Mouse (Mus musculus): ENCODE measurements at regions not wholly inside any gene's neighbourhood (a gene's known extent, or its start where the extent isn't known, plus 50 kb on each side); places are given as distances from the start of the nearest gene placed in this dataset.

DNA sequence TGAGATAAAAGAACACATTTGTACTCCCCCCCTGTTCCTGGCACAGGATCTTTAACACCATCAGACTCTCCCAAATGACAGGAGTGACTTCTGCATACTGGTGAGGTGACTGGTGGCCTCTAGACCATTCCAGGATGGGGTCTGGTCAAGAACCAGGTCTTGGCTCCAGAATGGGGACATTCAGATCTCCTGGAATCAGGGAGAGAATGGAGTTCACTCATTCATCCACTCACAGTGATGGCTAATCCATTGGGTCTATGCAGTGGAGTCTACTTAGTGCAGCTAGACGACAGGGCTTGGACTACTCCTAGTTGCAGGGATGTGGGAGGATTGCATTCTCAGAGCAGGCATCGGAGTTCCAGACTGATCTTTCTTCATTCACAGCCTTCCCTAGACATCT lies 451.0 kb downstream of the Rps24 start:
- H3K4me1 ChIP-seq: peaks cover 4% of the 10 kb centered on the region; the same call in 1 of the 2 replicates
- no peak overlapping the region for H3K4me3 ChIP-seq (replicated peaks)
- H3K36me3 ChIP-seq: no peaks in the 10 kb centered on the region
- no peak overlapping the region for H3K9ac ChIP-seq
- no peaks in the 10 kb centered on the region for H3K27me3 ChIP-seq
- WGBS: 81% methylated on average over 2 of the region's 2 CpGs
- no peak for ATAC-seq (replicated peaks; ENCODE audit: low FRiP score)
- H3K9me3 ChIP-seq (replicated peaks): no peaks in the 10 kb centered on the region
- no peak overlapping the region for H3K27ac ChIP-seq
- H3K4me2 ChIP-seq: no peak overlapping the region

DNA sequence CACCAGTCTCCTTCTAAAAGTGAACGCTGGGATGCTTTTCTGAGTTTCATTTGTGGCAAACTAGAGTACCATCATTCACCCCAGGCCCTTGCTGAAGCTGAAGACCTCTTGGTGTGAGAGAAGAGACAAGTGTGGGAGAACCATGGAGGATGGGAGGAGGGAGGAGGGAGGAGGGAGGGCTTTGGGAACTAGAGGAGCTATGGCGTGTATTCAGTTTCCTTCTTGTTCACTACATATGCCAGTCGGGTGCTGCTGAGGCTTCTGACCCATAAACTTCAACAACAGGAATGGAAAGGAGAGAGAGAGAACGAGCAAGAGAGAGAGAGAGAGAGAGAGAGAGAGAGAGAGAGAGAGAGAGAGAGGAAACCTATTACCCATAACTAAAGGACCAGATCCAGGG lies 452.1 kb downstream of the Rps24 start:
- no peak for ATAC-seq (replicated peaks; ENCODE audit: low FRiP score)
- 63% methylated on average over 4 of the region's 4 CpGs for WGBS
- Histone ChIP-seq H3K4me3 (replicated peaks) (no peak overlapping the region), H3K27me3 (no peaks in the 10 kb centered on the region), H3K4me1 (peaks cover 4% of the 10 kb centered on the region; the same call in 1 of the 2 replicates), H3K27ac (no peak overlapping the region), H3K36me3 (no peaks in the 10 kb centered on the region), H3K4me2 (no peak overlapping the region), H3K9me3 (replicated peaks) (no peaks in the 10 kb centered on the region), H3K9ac (no peak overlapping the region)

DNA sequence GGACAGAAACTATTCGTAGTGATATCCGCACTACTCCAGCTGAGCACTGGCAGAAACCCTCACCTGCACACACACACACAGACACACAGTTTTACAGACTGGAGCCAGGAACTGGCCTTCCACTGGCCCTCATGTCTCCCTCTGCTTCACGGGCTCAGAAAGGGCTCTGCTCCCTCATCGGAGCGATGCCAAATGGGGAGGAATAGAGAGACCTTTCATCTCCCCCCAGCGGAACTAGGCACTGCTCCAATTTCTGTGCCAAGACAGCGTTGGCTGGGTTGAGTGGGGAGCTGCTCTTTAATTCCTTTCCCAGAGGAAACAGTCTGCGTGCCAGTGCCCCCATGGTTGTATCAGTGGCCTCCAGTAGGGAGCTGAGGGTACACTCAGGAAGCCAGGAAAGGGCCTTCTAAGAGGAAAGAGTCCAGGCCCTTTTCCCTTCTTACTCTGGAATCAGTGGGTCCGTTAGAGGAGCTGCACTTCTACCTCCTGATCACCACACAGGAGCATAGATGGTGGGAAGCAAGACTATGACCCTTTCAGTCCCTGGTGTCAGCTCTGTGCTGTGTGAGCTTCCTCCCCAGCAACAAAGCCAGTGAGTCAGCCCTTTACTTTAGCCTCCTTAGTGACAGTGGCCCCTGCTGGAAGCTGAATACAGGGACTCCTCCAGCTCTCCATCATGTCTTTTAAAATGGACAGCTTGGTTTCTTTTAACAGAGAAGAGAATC lies 452.7 kb downstream of the Rps24 start:
- Histone ChIP-seq H3K9ac (no peak overlapping the region), H3K4me2 (no peak overlapping the region), H3K27ac (no peak overlapping the region), H3K4me3 (replicated peaks) (no peak overlapping the region), H3K36me3 (no peaks in the 10 kb centered on the region), H3K27me3 (no peaks in the 10 kb centered on the region), H3K4me1 (peaks cover 4% of the 10 kb centered on the region; the same call in 1 of the 2 replicates), H3K9me3 (replicated peaks) (no peaks in the 10 kb centered on the region)
- WGBS: 68% methylated on average over 9 of the region's 9 CpGs
- ATAC-seq (replicated peaks; ENCODE audit: low FRiP score): no peak

DNA sequence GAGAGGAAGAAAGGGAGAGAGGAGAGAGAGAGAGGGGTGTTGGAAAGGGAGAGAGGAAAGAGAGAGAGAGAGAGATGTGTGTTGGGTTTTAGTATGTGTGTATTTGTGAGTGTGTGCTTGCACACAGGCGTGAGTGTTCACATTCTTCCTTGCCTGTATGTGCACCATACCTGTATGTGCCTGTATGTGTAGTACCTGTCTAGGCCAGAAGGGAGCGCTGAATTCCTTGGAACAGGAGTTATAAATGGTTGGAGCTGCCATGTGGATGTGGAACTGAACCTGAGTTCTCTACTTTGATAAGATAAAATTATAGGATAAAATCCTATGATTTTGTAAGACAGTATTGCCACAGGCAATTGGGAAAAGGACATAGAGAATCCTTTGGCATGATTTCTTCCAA lies 458.8 kb downstream of the Rps24 start:
- H3K4me2 ChIP-seq: no peak overlapping the region
- WGBS: 55% methylated on average over 2 of the region's 2 CpGs
- no peak overlapping the region for H3K4me3 ChIP-seq (replicated peaks)
- H3K4me1 ChIP-seq: no peaks in the 10 kb centered on the region
- H3K9me3 ChIP-seq (replicated peaks): no peaks in the 10 kb centered on the region
- no peak for ATAC-seq (replicated peaks; ENCODE audit: low FRiP score)
- no peaks in the 10 kb centered on the region for H3K36me3 ChIP-seq
- H3K27me3 ChIP-seq: no peaks in the 10 kb centered on the region
- no peak overlapping the region for H3K9ac ChIP-seq
- no peak overlapping the region for H3K27ac ChIP-seq

DNA sequence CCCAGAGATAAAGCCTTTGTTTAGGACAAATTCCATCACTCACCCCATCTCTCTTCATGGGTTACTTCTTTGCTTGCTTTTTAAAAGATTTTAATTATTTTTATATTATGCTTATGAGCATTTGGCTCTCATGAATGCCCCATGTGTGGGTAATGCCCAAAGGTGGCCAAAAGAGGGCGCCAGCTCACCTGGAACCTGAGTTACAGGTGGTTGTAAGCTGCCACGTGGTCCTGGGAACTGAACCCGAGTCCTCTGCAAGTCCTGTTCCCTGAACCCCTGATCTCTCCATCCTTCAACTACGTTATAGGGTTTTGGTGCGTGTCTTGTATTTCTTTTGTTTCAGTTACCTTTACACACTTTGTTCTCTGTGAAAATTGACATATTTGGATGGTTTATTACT lies 460.2 kb downstream of the Rps24 start:
- Histone ChIP-seq H3K36me3 (no peaks in the 10 kb centered on the region), H3K4me2 (no peak overlapping the region), H3K27ac (no peak overlapping the region), H3K4me1 (no peaks in the 10 kb centered on the region), H3K9ac (no peak overlapping the region), H3K4me3 (replicated peaks) (no peak overlapping the region), H3K27me3 (no peaks in the 10 kb centered on the region), H3K9me3 (replicated peaks) (no peaks in the 10 kb centered on the region)
- WGBS: 79% methylated on average over 5 of the region's 5 CpGs
- ATAC-seq (replicated peaks; ENCODE audit: low FRiP score): no peak

DNA sequence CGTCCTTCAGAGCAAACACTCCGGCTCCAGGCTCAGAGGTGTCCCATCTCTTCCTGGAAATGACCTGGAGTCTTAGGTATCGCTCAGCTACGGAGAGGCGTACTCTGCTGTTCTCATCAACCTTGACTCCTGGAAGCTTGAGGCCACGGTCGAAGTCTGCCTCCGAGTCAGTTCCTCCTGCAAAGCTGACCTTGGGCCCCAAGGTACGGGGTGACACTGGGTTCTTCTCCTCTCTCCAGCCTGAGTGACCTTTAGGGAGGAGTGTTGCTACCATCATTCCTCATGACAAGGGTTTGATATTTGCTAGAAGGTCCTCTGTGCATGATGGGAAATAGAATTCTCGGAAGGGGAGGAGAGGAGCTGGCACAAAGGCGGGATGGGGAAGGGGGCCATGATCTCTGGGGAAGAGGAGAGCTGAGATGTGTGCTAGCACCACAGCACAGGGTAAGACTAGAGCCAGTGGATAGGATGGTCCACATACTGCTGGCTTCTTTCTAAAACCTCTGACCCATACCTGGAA lies 469.0 kb downstream of the Rps24 start:
- Histone ChIP-seq H3K4me3 (replicated peaks) (no peak overlapping the region), H3K36me3 (no peaks in the 10 kb centered on the region), H3K4me2 (no peak overlapping the region), H3K4me1 (no peaks in the 10 kb centered on the region), H3K27ac (no peak overlapping the region), H3K9ac (no peak overlapping the region), H3K27me3 (no peaks in the 10 kb centered on the region), H3K9me3 (replicated peaks) (no peaks in the 10 kb centered on the region)
- 68% methylated on average over 11 of the region's 11 CpGs for WGBS
- ATAC-seq (replicated peaks; ENCODE audit: low FRiP score): no peak

DNA sequence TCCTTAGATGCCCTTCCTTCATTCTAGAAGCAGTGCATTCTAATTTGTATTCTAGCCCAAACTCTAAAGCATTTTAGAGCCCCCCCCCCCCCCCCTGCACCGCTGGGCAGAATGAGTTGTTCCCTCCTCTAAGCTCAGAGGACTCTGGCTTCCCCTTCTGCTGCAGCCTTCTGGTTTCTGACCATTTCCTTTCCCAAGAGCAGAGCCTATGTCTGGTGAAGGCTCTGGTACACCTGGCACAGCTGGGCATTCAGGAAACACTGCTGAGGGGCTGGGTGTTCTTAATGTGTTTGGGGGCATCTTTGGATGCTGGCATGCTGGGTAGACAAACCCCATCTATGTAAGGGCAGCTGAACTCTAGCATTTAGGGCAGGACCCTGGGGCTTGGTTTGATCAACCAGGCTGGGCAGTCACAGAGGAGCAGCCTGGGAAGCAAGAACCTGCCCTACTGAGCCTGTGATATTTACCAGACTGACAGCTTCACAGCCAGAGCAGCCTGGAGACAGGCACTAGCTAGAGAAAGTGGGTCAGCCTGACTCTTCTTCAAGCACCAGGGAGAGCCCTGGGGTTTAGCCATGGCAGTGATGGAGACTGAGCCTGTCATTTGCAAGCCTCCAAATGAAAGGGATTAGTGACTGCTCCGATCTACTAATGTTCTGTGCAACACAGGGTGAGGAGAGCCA lies 469.7 kb downstream of the Rps24 start:
- Histone ChIP-seq H3K4me3 (replicated peaks) (no peak overlapping the region), H3K27ac (no peak overlapping the region), H3K36me3 (no peaks in the 10 kb centered on the region), H3K9me3 (replicated peaks) (no peaks in the 10 kb centered on the region), H3K4me2 (no peak overlapping the region), H3K4me1 (no peaks in the 10 kb centered on the region), H3K9ac (no peak overlapping the region), H3K27me3 (no peaks in the 10 kb centered on the region)
- ATAC-seq (replicated peaks; ENCODE audit: low FRiP score): no peak
- WGBS: 75% methylated on average over 2 of the region's 2 CpGs

DNA sequence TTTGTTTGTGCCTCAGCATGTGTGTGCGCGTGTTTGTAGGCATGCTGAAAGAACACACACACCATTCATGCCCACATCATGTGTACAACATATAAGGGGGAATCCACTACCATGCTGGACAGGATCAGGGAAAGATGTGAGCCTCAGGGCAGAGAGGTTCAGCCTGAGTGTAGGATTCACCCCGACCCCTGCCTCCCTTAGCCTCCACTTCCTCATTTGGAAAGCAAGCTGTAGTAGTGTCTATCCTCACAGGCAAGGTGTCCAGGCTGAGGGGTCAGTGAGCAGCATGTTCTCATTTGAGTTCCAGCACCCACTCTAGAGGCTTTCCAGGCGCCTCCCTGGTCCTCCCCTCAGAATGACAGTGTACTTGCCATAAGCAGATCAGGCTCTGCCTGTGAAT lies 470.5 kb downstream of the Rps24 start:
- Histone ChIP-seq H3K4me2 (no peak overlapping the region), H3K36me3 (no peaks in the 10 kb centered on the region), H3K9ac (no peak overlapping the region), H3K27ac (no peak overlapping the region), H3K27me3 (no peaks in the 10 kb centered on the region), H3K4me3 (replicated peaks) (no peak overlapping the region), H3K9me3 (replicated peaks) (no peaks in the 10 kb centered on the region), H3K4me1 (no peaks in the 10 kb centered on the region)
- 85% methylated on average over 4 of the region's 4 CpGs for WGBS
- ATAC-seq (replicated peaks; ENCODE audit: low FRiP score): no peak

DNA sequence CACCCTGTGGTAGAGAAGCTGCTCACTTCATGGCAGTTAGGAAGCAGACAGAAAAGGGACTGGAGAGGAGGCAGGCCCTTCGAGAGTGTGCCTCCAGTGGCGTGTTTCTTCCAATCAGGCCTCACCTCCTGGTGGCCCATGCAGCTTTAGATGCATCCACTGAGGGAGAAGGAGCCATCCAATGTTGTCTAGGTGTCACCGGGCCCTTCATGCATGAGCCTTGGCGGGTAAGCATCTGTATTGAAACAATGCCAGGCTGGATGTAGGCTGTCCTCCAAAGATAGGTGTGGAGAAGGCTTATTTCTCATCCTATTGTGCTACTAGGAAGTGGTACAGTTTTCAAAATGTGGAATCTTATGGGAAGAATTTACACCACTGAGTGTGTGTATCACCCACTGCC lies 471.9 kb downstream of the Rps24 start:
- 83% methylated on average over 4 of the region's 4 CpGs for WGBS
- H3K27me3 ChIP-seq: no peaks in the 10 kb centered on the region
- H3K4me3 ChIP-seq (replicated peaks): no peak overlapping the region
- H3K9ac ChIP-seq: no peak overlapping the region
- H3K4me1 ChIP-seq: no peaks in the 10 kb centered on the region
- no peak for ATAC-seq (replicated peaks; ENCODE audit: low FRiP score)
- H3K27ac ChIP-seq: no peak overlapping the region
- no peak overlapping the region for H3K4me2 ChIP-seq
- no peaks in the 10 kb centered on the region for H3K9me3 ChIP-seq (replicated peaks)
- no peaks in the 10 kb centered on the region for H3K36me3 ChIP-seq

DNA sequence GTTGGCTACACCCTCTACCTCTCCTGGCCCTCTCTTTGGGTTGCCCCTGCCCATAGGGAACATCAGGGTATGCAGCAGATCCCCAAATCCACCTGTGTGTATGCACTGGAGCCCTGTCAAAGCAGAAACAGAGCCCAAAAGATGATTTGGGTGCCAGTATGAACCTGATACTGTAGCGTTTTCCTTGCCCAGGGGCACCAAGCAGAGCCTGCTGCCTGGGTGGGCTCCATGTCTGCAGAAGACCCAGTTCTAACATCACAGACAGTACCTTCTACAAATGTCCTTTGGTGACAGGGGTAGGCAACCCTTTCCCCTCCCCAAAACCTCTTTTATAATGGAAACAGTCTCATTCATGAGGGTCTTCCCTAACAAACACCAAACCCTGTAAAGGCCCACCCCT lies 472.5 kb downstream of the Rps24 start:
- no peaks in the 10 kb centered on the region for H3K27me3 ChIP-seq
- H3K27ac ChIP-seq: no peak overlapping the region
- WGBS: 71% methylated on average over 1 of the region's 1 CpGs
- ATAC-seq (replicated peaks; ENCODE audit: low FRiP score): no peak
- no peak overlapping the region for H3K9ac ChIP-seq
- no peak overlapping the region for H3K4me2 ChIP-seq
- H3K4me1 ChIP-seq: no peaks in the 10 kb centered on the region
- H3K9me3 ChIP-seq (replicated peaks): no peaks in the 10 kb centered on the region
- H3K36me3 ChIP-seq: no peaks in the 10 kb centered on the region
- H3K4me3 ChIP-seq (replicated peaks): no peak overlapping the region

DNA sequence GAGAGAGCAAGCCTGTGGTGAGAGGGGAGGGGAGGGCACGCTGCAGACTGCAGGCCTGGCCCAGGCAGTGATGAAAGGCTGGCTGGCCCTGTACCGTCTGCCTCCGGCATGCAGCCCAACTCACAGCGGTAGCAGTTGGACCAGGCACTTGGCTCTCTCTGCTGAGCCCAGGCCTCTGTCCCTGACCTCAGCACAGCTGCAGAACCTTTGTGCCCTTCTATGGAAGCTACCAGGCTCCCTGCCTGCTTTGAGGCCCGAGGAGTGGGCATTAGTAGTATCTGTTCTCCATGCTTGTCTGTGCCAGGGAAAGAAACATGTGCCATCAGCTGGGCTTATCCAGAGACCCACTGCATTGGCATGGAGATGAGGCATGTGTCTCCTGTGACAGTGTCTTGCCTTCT lies 473.2 kb downstream of the Rps24 start:
- no peak for ATAC-seq (replicated peaks; ENCODE audit: low FRiP score)
- no peak overlapping the region for H3K4me2 ChIP-seq
- H3K4me3 ChIP-seq (replicated peaks): no peak overlapping the region
- H3K4me1 ChIP-seq: no peaks in the 10 kb centered on the region
- no peaks in the 10 kb centered on the region for H3K9me3 ChIP-seq (replicated peaks)
- 50% methylated on average over 5 of the region's 5 CpGs for WGBS
- no peak overlapping the region for H3K9ac ChIP-seq
- no peaks in the 10 kb centered on the region for H3K27me3 ChIP-seq
- no peaks in the 10 kb centered on the region for H3K36me3 ChIP-seq
- H3K27ac ChIP-seq: no peak overlapping the region

DNA sequence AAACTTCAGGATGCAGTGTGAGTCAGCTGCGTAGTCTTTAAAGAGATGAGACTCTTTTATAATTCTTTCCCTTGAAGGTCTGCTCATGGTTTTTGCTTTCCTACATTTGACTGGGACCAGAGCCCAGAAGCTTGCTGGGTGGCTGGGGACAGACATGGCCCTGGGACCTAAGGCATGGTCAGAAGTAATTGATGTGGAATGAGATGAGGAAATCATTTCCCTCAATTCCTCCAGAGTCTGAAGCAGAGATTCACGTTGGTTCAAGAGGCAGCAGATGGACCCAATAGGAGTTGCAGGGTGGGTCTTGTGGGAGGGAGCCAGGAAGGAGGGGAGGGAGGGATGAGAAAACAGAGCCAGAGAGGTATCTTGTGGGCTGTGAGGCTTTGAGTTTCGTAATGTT lies 473.9 kb downstream of the Rps24 start:
- Histone ChIP-seq H3K9ac (no peak overlapping the region), H3K27ac (no peak overlapping the region), H3K4me3 (replicated peaks) (no peak overlapping the region), H3K9me3 (replicated peaks) (no peaks in the 10 kb centered on the region), H3K36me3 (no peaks in the 10 kb centered on the region), H3K4me1 (no peaks in the 10 kb centered on the region), H3K27me3 (no peaks in the 10 kb centered on the region), H3K4me2 (no peak overlapping the region)
- ATAC-seq (replicated peaks; ENCODE audit: low FRiP score): no peak
- WGBS: 48% methylated on average over 3 of the region's 3 CpGs

All from kidney, embryonic 15.5 days (tissue).